Mouse (Mus musculus) 3T3-L1 (cell line): ENCODE measurements around the gene Ltbp1.

Experiments
- DNase-seq: peaks from one replicate; pipeline ENCODE4 v3.0.0-alpha.2; 2015; ENCODE audit warnings: low read depth, low spot score

Gene Ltbp1

GRCm38 (mm10) chr17:75436819-75437218 lies 431.5 kb downstream of the Ltbp1 start:
- DNase-seq = no peak

- no peak for DNase-seq
Measured at GRCm38 (mm10) chr17:75437239-75437750, 431.9 kb downstream of the Ltbp1 start.

- DNase-seq = no peak
Measured at GRCm38 (mm10) chr17:75438162-75438561, 432.8 kb downstream of the Ltbp1 start.

GRCm38 (mm10) chr17:75439062-75439461 lies 433.7 kb downstream of the Ltbp1 start:
- DNase-seq = no peak

- no peak for DNase-seq
Measured at GRCm38 (mm10) chr17:75440619-75441018, 435.3 kb downstream of the Ltbp1 start.

GRCm38 (mm10) chr17:75441260-75441830 lies 436.0 kb downstream of the Ltbp1 start:
- no peak for DNase-seq
